Mouse (Mus musculus): Measurements from ENCODE around the gene Nfasc. TPM values are rescaled to one million over a fixed set of nuclear protein-coding genes. Genes with fewer than 3 reads are reported as not detected.
A peak's percentile ranks its signal among the peaks of the same experiment; 100 is the strongest.

The Nfasc gene
- polyA plus RNA-seq, 1 experiment from 2014 or later, result 44.8 TPM

GRCm38 (mm10) chr1:132572851-132573250, 168.7 kb downstream of the Nfasc start:
- Histone ChIP-seq H3K9ac (replicated peaks; ENCODE audit: low read depth, low read length) (no peak overlapping the region), H3K27ac (ENCODE audit: low read depth, low read length) (no peak overlapping the region), H3K4me3 (ENCODE audit: low read depth, low read length) (no peak overlapping the region), H3K36me3 (ENCODE audit: control insufficient read depth, insufficient read depth, low read length) (0 out of 2 replicates have a peak, but pooled peaks cover 16% of the 10 kb centered on the region), H3K4me1 (ENCODE audit: control insufficient read depth, insufficient read depth, low read length) (no peaks in the 10 kb centered on the region), H3K9me3 (ENCODE audit: control insufficient read depth, low read length) (no peaks in the 10 kb centered on the region), H3K4me2 (ENCODE audit: low read depth, low read length) (no peak overlapping the region), H3K27me3 (ENCODE audit: control insufficient read depth, insufficient read depth, low read length) (no peaks in the 10 kb centered on the region)
- ATAC-seq (ENCODE audit: low read depth), result no peak
- WGBS, result 87% methylated on average over 7 of the region's 7 CpGs

DNA sequence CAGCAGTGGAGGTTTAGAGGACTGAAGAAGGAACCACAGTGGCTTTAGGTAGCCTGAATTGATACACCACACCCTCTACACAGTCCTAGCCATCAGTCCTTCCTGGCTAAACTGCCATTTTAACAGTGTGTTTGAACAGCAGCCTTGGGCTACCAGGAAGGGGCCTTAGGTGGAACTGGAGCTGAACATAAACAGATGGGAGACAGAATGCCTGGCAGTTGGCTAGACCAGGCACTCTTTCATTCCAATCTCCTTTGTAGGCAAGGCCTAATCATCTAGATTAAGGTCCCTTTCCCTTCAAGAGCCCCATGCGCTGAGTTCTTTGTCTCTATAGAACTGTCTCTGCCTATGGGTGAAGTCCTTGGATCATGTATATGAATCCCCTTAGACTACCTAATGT, 170.0 kb downstream of the Nfasc start:
- 100% methylated on average over 1 of the region's 1 CpGs for WGBS
- no peaks in the 10 kb centered on the region for H3K9me3 ChIP-seq (ENCODE audit: control insufficient read depth, low read length)
- no peak overlapping the region for H3K4me3 ChIP-seq (ENCODE audit: low read depth, low read length)
- H3K4me2 ChIP-seq (ENCODE audit: low read depth, low read length), result no peak overlapping the region
- no peak overlapping the region for H3K27ac ChIP-seq (ENCODE audit: low read depth, low read length)
- H3K4me1 ChIP-seq (ENCODE audit: control insufficient read depth, insufficient read depth, low read length), result no peaks in the 10 kb centered on the region
- no peaks in the 10 kb centered on the region for H3K27me3 ChIP-seq (ENCODE audit: control insufficient read depth, insufficient read depth, low read length)
- ATAC-seq (ENCODE audit: low read depth), result no peak
- H3K9ac ChIP-seq (replicated peaks; ENCODE audit: low read depth, low read length), result no peak overlapping the region
- H3K36me3 ChIP-seq (ENCODE audit: control insufficient read depth, insufficient read depth, low read length), result 0 out of 2 replicates have a peak, but pooled peaks cover 14% of the 10 kb centered on the region

- Histone ChIP-seq H3K4me3 (ENCODE audit: low read depth, low read length) (no peak overlapping the region), H3K4me2 (ENCODE audit: low read depth, low read length) (no peak overlapping the region), H3K9me3 (ENCODE audit: control insufficient read depth, low read length) (no peaks in the 10 kb centered on the region), H3K4me1 (ENCODE audit: control insufficient read depth, insufficient read depth, low read length) (no peaks in the 10 kb centered on the region), H3K27me3 (ENCODE audit: control insufficient read depth, insufficient read depth, low read length) (no peaks in the 10 kb centered on the region), H3K27ac (ENCODE audit: low read depth, low read length) (no peak overlapping the region), H3K9ac (replicated peaks; ENCODE audit: low read depth, low read length) (no peak overlapping the region), H3K36me3 (ENCODE audit: control insufficient read depth, insufficient read depth, low read length) (0 out of 2 replicates have a peak, but pooled peaks cover 14% of the 10 kb centered on the region)
- no peak for ATAC-seq (ENCODE audit: low read depth)
- WGBS, result 89% methylated on average over 8 of the region's 8 CpGs
Observed at GRCm38 (mm10) chr1:132570906-132571305, 170.7 kb downstream of the Nfasc start.

DNA sequence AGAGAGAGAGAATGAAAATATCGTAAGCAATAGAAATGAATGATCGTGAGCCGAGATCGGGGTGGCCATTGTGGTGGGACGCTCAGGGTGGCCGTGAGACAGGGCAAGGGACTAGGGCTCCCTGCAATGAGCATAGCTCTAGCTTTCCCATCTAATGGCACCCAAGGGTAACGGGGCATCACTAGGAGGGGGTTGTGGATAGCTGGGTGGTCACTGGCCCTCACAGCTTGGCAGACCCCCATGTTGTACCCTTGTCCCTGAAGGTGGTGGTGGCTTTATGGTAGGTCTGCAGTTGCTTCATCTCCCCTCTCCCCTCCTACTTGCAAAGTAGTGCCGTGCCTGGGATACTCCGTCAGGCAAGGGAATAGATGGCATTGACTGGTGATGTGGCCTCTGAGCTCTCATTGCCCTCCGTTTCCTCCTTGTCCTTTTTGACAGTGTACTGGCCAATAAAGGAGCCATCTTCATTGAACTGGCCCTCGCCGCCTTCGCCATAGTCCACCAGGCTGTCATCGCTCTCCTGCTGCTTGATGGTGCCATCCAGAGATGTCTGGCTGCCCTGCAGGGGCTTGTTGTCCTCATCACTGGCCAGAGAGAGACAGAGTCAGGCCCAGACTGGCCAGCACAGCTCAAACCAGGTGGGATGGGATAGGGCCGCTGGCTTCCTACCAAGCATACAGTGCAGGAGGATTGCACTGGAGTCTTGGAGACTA, 171.4 kb downstream of the Nfasc start:
- H3K4me1 ChIP-seq (ENCODE audit: control insufficient read depth, insufficient read depth, low read length), result no peaks in the 10 kb centered on the region
- ATAC-seq (ENCODE audit: low read depth), result no peak
- 0 out of 2 replicates have a peak, but pooled peaks cover 12% of the 10 kb centered on the region for H3K36me3 ChIP-seq (ENCODE audit: control insufficient read depth, insufficient read depth, low read length)
- no peaks in the 10 kb centered on the region for H3K9me3 ChIP-seq (ENCODE audit: control insufficient read depth, low read length)
- no peaks in the 10 kb centered on the region for H3K27me3 ChIP-seq (ENCODE audit: control insufficient read depth, insufficient read depth, low read length)
- H3K9ac ChIP-seq (replicated peaks; ENCODE audit: low read depth, low read length), result no peak overlapping the region
- WGBS, result 86% methylated on average over 15 of the region's 15 CpGs
- no peak overlapping the region for H3K4me2 ChIP-seq (ENCODE audit: low read depth, low read length)
- H3K27ac ChIP-seq (ENCODE audit: low read depth, low read length), result peak overlapping the region; percentile 18; the same call in 1 of the 2 replicates
- H3K4me3 ChIP-seq (ENCODE audit: low read depth, low read length), result no peak overlapping the region

DNA sequence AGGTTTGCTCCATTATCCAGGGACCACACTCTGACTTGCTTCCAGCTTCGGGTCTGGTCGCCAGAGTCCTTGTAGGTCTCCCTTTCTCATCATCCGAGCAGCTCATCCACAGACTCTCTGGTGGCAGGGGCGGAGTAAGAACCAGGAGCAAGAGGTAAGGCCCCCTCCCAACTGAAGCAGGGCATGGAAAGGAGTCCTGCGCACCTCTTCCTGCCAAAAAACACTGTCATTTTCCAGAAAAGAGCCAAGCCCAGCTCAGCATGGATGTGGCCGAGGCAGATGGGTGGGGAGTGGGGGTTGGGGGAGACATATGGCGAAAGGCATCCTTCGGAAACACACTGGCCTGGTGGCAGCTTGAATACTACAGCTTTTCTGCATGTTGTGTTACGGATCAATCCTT, 172.1 kb downstream of the Nfasc start:
- H3K4me3 ChIP-seq (ENCODE audit: low read depth, low read length), result no peak overlapping the region
- 64% methylated on average over 9 of the region's 9 CpGs for WGBS
- H3K9ac ChIP-seq (replicated peaks; ENCODE audit: low read depth, low read length), result no peak overlapping the region
- H3K4me2 ChIP-seq (ENCODE audit: low read depth, low read length), result no peak overlapping the region
- no peaks in the 10 kb centered on the region for H3K4me1 ChIP-seq (ENCODE audit: control insufficient read depth, insufficient read depth, low read length)
- peak overlapping the region; percentile 55; the same call in 1 of the 2 replicates for H3K27ac ChIP-seq (ENCODE audit: low read depth, low read length)
- 0 out of 2 replicates have a peak, but pooled peaks cover 12% of the 10 kb centered on the region for H3K36me3 ChIP-seq (ENCODE audit: control insufficient read depth, insufficient read depth, low read length)
- H3K27me3 ChIP-seq (ENCODE audit: control insufficient read depth, insufficient read depth, low read length), result no peaks in the 10 kb centered on the region
- H3K9me3 ChIP-seq (ENCODE audit: control insufficient read depth, low read length), result no peaks in the 10 kb centered on the region
- ATAC-seq (ENCODE audit: low read depth), result no peak

GRCm38 (mm10) chr1:132567336-132568125, 174.1 kb downstream of the Nfasc start:
- Histone ChIP-seq H3K4me2 (ENCODE audit: low read depth, low read length) (no peak overlapping the region), H3K9ac (replicated peaks; ENCODE audit: low read depth, low read length) (no peak overlapping the region), H3K4me3 (ENCODE audit: low read depth, low read length) (no peak overlapping the region), H3K27me3 (ENCODE audit: control insufficient read depth, insufficient read depth, low read length) (no peaks in the 10 kb centered on the region), H3K4me1 (ENCODE audit: control insufficient read depth, insufficient read depth, low read length) (peaks cover 3% of the 10 kb centered on the region; the same call in 1 of the 2 replicates), H3K27ac (ENCODE audit: low read depth, low read length) (no peak overlapping the region), H3K9me3 (ENCODE audit: control insufficient read depth, low read length) (no peaks in the 10 kb centered on the region), H3K36me3 (ENCODE audit: control insufficient read depth, insufficient read depth, low read length) (0 out of 2 replicates have a peak, but pooled peaks cover 5% of the 10 kb centered on the region)
- 82% methylated on average over 11 of the region's 11 CpGs for WGBS
- ATAC-seq (ENCODE audit: low read depth), result no peak

DNA sequence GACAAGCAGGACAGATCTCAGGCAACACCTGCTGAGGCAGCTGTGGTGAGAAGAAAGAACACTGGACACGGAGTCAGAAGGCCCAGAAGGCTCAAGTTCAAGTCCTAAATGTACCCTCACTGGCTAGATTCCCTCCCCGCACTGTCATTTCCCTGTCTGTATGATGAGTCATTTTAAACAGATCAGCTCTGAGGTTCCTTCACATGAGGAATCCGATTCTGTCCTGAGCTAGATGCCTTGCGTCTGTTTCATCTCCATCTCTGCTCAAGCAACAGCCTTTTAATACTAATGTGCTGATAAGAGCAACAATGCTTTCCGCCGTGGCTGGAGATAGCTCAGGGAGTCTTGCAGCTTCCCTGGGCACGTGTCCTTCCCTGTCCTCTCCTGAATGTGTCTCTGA, 175.8 kb downstream of the Nfasc start:
- Histone ChIP-seq H3K4me2 (ENCODE audit: low read depth, low read length) (no peak overlapping the region), H3K36me3 (ENCODE audit: control insufficient read depth, insufficient read depth, low read length) (no peaks in the 10 kb centered on the region), H3K9ac (replicated peaks; ENCODE audit: low read depth, low read length) (no peak overlapping the region), H3K4me3 (ENCODE audit: low read depth, low read length) (no peak overlapping the region), H3K9me3 (ENCODE audit: control insufficient read depth, low read length) (no peaks in the 10 kb centered on the region), H3K4me1 (ENCODE audit: control insufficient read depth, insufficient read depth, low read length) (peaks cover 15% of the 10 kb centered on the region), H3K27me3 (ENCODE audit: control insufficient read depth, insufficient read depth, low read length) (no peaks in the 10 kb centered on the region), H3K27ac (ENCODE audit: low read depth, low read length) (no peak overlapping the region)
- 78% methylated on average over 7 of the region's 7 CpGs for WGBS
- ATAC-seq (ENCODE audit: low read depth), result no peak

DNA sequence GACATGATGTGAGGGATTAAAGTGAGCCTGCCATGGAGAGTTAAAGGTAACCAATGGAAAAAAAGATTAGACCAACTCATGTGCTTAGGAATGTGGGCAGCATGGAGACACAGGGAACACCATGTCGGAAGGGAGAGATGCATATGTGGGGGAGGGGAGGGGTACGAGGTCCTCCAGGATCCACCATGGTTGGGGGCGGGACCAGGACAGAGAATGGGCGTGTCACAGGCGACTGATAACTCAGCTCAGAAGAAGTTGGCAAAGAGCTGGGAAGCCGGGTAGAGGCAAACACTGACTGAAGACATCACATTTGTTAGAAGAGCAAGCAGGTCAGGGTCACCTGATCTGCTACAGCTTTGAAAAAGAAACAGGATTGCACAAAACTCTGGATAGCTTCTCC, 176.7 kb downstream of the Nfasc start:
- no peak overlapping the region for H3K4me3 ChIP-seq (ENCODE audit: low read depth, low read length)
- no peak overlapping the region for H3K4me2 ChIP-seq (ENCODE audit: low read depth, low read length)
- H3K4me1 ChIP-seq (ENCODE audit: control insufficient read depth, insufficient read depth, low read length), result peaks cover 16% of the 10 kb centered on the region
- no peaks in the 10 kb centered on the region for H3K9me3 ChIP-seq (ENCODE audit: control insufficient read depth, low read length)
- no peak overlapping the region for H3K27ac ChIP-seq (ENCODE audit: low read depth, low read length)
- no peak overlapping the region for H3K9ac ChIP-seq (replicated peaks; ENCODE audit: low read depth, low read length)
- H3K27me3 ChIP-seq (ENCODE audit: control insufficient read depth, insufficient read depth, low read length), result no peaks in the 10 kb centered on the region
- 34% methylated on average over 6 of the region's 6 CpGs for WGBS
- ATAC-seq (ENCODE audit: low read depth), result no peak
- no peaks in the 10 kb centered on the region for H3K36me3 ChIP-seq (ENCODE audit: control insufficient read depth, insufficient read depth, low read length)

- no peak overlapping the region for H3K4me3 ChIP-seq (ENCODE audit: low read depth, low read length)
- H3K4me2 ChIP-seq (ENCODE audit: low read depth, low read length), result no peak overlapping the region
- H3K9ac ChIP-seq (replicated peaks; ENCODE audit: low read depth, low read length), result no peak overlapping the region
- ATAC-seq (ENCODE audit: low read depth), result peak; percentile 56
- peaks cover 30% of the 10 kb centered on the region for H3K4me1 ChIP-seq (ENCODE audit: control insufficient read depth, insufficient read depth, low read length)
- WGBS, result 4% methylated on average over 10 of the region's 10 CpGs
- no peaks in the 10 kb centered on the region for H3K36me3 ChIP-seq (ENCODE audit: control insufficient read depth, insufficient read depth, low read length)
- peak overlapping the region; percentile 81 for H3K27ac ChIP-seq (ENCODE audit: low read depth, low read length)
- H3K9me3 ChIP-seq (ENCODE audit: control insufficient read depth, low read length), result no peaks in the 10 kb centered on the region
- H3K27me3 ChIP-seq (ENCODE audit: control insufficient read depth, insufficient read depth, low read length), result no peaks in the 10 kb centered on the region
Observed at GRCm38 (mm10) chr1:132562337-132562795, 179.2 kb downstream of the Nfasc start.
